Mouse (Mus musculus): ENCODE measurements around the gene Cntn4.
A peak's percentile ranks its signal among the peaks of the same experiment; 100 is the strongest.

The Cntn4 gene

DNA sequence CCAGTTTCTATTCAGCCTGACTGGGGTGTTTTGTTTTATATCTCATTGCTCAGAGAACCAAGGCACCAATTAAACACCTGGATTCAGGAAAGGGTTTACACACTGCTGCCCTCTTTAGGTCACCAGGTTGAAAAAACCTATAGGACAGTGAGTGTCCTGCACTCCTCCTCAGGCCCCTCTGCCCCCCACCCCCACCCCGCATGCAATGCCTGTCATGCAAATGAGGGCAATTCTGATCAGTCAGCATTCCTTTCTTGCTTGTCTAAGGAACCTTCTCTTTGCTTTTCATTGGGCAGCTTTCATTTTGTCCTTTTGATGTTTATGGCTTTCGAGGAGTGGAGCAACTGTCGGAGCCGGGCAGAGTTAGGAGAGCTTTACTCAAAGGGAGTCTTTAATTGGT is 969.5 kb downstream of the Cntn4 start:
- no peak for DNase-seq (ENCODE audit: low read depth)

DNA sequence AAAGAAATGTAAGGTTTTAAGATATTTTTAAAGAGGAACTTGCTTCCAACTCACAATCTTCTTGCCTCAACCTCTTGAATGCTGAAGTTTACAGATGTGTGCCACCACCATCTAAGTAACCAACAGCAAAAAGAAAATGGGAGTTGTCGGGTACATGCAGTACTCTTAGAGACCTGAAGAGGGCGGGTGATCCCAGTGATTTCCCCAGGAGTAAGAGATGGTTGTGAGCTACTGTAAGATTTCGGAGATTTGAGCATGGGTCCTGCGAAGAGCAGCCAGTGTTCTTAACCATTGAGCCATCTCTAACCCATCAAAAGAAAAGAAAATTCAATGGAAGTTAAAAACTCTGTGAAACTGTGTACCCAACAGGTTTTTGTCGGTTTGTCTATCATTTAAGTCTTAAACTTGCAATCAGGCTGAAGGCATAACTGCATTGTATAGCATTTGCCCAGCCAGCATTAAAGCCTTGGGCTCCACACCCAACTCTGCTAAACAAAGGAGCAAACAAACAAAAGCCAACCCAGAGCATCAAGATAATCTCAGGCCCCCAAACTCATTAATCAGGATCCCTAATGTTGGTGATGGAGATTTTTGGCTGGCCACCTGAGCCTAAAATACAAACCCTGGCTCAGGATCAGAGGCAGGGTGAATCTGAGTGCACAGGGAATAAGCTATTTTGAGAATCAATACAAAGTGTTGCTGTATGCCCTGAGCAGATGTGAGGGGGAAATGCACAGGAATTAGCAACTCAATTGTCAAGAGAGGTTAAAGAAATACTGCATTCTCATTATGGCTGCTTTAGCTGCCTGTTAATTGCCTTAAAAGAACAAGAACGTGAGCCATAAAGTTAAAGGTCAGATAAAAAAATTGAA is 986.6 kb downstream of the Cntn4 start:
- peak; percentile 8 for DNase-seq (ENCODE audit: low read depth)

DNA sequence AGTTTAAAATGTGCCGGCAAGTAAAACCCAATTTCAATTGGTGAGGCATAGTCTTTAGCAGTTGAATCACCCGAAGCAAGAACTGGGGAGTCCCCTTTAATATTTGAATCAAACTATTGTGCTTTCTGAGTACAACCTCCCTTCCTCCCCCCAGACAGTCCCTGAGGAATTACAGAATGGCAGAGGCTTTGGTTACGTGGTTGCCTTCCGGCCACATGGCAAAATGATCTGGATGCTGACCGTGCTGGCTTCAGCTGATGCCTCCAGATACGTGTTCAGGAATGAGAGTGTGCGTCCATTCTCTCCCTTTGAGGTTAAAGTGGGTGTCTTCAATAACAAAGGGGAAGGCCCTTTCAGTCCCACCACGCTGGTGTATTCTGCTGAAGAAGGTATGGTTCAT is 998.1 kb downstream of the Cntn4 start:
- no peak for DNase-seq (ENCODE audit: low read depth)

- DNase-seq (ENCODE audit: low read depth) = no peak
Measured at GRCm38 (mm10) chr6:106701931-106702330, 1024.5 kb downstream of the Cntn4 start.

GRCm38 (mm10) chr6:106705506-106706035 is 1028.1 kb downstream of the Cntn4 start:
- DNase-seq (ENCODE audit: low read depth) = no peak

DNA sequence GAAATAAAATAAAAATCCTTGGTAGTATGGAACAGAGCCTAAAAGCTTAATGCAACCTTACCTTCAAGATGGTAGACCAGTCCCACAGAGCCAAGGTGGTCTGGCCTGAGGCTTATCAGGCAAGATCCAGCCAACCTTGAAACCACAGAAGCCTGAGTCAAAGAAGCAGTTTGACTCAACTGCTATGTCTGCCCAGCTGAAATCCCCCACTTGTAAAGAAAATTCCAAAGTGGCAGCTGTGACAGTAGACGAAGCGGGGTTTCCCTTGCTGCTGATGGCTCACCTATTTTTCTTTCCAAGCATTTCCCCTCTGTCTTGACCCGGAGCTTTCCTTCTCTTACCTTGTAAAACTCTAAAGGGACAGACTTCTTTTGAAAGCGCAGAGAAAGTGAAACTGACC is 1048.2 kb downstream of the Cntn4 start:
- no peak for DNase-seq (ENCODE audit: low read depth)

- DNase-seq (ENCODE audit: low read depth) = no peak
Measured at GRCm38 (mm10) chr6:106726078-106726477, 1048.6 kb downstream of the Cntn4 start.

GRCm38 (mm10) chr6:106727703-106728102 is 1050.2 kb downstream of the Cntn4 start:
- no peak for DNase-seq (ENCODE audit: low read depth)

DNA sequence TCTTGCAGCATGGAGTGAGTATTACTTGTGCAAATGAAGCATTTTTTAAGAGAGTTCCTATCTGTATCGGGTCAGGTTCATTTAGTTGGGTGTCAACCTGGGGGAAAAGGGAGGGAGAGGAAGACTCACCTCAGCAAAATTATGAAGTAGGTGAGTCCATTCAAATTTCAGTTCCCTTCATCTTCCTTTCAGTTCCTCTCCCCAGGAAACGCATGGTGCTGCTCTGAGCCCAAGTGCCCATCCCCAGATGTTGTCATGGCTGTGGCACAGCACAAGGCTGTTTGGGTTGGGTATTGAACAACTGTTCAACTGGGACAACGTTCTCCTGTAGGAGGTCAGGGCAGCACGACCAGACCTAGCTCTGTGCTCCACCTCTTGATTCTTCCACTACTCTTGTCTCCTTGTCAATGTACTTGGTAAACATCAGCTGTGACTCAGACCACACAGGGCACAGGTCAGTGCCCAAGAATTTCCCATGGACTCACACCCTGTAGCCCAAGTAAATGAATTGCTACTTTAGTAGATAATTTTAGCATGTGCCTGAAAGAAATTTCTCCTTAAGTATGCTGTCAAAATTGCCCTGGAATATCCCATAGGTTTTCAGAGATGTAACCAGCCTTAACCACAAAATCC is 1052.3 kb downstream of the Cntn4 start:
- DNase-seq (ENCODE audit: low read depth) = no peak

DNA sequence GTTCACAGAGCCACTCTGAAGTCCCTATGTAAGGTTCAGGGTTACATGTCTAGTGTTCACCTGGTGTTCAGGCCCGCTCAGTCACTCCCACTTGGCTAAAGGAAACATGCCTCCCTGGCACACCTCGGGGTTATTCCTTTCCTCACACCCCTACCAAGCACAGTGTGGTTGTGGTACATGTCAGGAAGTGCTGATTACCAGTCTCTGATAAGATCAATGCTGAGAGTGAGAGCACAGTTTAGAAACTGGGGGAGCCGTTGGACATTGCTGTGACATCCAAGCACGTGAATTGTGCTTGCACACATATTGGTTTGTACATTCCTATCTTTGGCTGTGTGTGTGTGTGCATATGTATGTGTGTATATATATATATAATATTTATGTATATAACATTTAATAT is 1055.1 kb downstream of the Cntn4 start:
- DNase-seq (ENCODE audit: low read depth) = no peak

DNA sequence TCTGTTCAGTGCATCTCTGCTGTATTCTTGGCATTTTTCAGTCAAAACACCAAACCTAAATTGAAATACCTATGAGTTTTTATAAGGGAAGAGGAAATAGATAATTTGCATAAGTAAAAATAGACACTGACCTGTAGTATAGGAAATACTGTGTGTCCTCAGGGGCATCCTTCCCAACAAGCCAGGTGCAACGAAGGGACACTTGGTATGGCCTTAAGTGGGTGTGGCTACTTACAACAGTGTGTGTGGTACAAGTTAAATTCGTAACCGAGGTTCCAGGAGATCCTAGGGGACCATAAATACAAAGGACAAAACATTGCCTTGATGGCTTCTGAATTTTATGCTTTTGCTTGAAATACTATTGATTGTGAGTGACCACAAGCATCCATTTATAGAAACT is 1060.8 kb downstream of the Cntn4 start:
- DNase-seq (ENCODE audit: low read depth) = no peak

- no peak for DNase-seq (ENCODE audit: low read depth)
Measured at GRCm38 (mm10) chr6:106740244-106740825, 1062.9 kb downstream of the Cntn4 start.

DNA sequence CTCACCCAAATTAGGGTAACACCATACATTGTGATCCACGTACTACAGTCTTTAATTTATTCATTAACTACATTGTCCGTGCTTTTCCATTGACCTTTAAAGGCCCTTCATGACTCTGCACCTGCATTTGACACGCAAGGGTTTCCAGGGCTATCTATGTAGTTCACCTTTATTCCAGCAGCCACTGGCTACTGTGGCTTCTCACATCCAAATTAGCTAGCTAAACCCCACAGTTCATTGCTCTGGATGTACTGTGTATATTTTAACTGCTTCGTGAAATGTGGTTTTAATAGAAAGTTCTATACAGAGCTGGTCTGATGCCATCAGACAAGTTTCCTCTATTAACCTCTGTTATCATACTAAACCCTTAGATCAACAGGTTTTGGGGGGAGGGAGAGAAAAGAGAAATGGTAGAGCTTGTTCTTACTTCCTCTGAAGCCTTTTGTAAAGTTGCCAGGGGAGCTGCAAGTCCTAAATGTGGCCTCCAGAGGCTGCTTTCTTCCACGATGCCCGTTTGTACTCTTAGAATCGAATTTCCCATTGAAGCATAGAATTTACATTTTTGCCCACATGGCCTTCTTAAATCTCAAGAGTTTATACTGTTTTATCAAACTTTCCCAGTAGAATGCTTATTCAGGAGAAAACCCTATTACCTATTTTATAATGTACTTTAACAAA is 1066.2 kb downstream of the Cntn4 start:
- no peak for DNase-seq (ENCODE audit: low read depth)

- no peak for DNase-seq (ENCODE audit: low read depth)
Measured at GRCm38 (mm10) chr6:106745673-106746394, 1068.4 kb downstream of the Cntn4 start.

DNA sequence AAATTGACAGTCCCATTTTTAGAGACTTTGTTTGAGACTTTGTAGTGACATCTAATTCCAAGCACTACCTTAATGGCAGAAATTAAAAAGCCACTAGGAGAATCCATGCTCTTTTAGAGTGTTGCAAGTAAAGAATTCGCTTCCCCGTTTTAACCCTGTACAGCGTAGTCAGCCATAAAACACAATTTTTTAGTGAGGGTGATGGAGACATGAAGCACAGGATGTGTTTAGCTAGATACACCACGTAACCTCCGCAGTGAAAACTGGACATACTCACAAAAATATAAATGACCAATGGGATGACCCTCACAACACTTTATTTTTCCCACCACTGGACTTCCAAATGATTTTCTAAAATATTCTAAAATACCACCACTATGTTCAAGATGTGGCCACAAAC is 1069.8 kb downstream of the Cntn4 start:
- DNase-seq (ENCODE audit: low read depth) = no peak

GRCm38 (mm10) chr6:106747804-106748203 is 1070.3 kb downstream of the Cntn4 start:
- no peak for DNase-seq (ENCODE audit: low read depth)
